Mouse (Mus musculus): ENCODE results near the gene Nr2c2ap. TPM values are rescaled to one million over a fixed set of nuclear protein-coding genes. Genes with fewer than 3 reads are reported as not detected.
A peak's percentile ranks its signal among the peaks of the same experiment; 100 is the strongest.

Gene Nr2c2ap
- polyA plus RNA-seq, 1 experiment from 2014 or later, result 19.5 TPM

GRCm38 (mm10) chr8:70112401-70113016 lies 18.6 kb upstream of the Nr2c2ap start:
- Histone ChIP-seq H3K4me1 (ENCODE audit: control insufficient read depth, insufficient read depth, low read length) (peaks cover 4% of the 10 kb centered on the region; the same call in 1 of the 2 replicates), H3K36me3 (replicated peaks; ENCODE audit: control insufficient read depth, insufficient read depth, low read depth, low read length) (no peaks in the 10 kb centered on the region), H3K27me3 (ENCODE audit: control insufficient read depth, insufficient read depth, low read length) (peaks cover 51% of the 10 kb centered on the region), H3K4me2 (ENCODE audit: low read depth, low read length) (no peak overlapping the region), H3K9me3 (replicated peaks; ENCODE audit: control insufficient read depth, low read length) (no peaks in the 10 kb centered on the region), H3K9ac (replicated peaks; ENCODE audit: low read length) (no peak overlapping the region), H3K4me3 (ENCODE audit: low read depth, low read length) (no peak overlapping the region), H3K27ac (replicated peaks; ENCODE audit: low read depth, low read length) (no peak overlapping the region)
- WGBS, result 6% methylated on average over 43 of the region's 43 CpGs
- no peak for DNase-seq (ENCODE audit: low spot score)
- ATAC-seq (replicated peaks; ENCODE audit: insufficient number of reproducible peaks, low FRiP score, low TSS enrichment, low read depth), result no peak

DNA sequence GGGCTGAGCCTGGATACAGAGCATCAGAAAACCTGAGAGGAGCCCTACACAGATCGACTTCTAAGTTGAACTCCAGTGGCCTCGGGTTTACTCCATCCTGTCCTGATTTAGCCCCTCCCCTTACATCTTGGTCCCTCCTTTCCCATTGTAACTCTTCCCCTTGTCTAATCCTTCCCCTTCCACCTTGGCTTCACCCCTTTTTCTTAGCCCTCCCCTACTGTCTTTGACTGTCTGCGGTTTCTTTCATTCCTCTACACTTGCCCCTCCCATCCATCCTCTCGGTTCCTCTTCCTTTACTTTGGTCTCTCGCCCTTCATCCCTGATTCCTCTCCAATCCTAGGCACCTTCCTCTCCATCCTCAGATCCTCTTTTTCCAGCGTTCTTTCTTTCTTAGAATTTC lies 16.6 kb upstream of the Nr2c2ap start:
- Histone ChIP-seq H3K4me1 (ENCODE audit: control insufficient read depth, insufficient read depth, low read length) (peaks cover 4% of the 10 kb centered on the region; the same call in 1 of the 2 replicates), H3K27ac (replicated peaks; ENCODE audit: low read depth, low read length) (no peak overlapping the region), H3K27me3 (ENCODE audit: control insufficient read depth, insufficient read depth, low read length) (peaks cover 57% of the 10 kb centered on the region), H3K4me3 (ENCODE audit: low read depth, low read length) (no peak overlapping the region), H3K36me3 (replicated peaks; ENCODE audit: control insufficient read depth, insufficient read depth, low read depth, low read length) (no peaks in the 10 kb centered on the region), H3K4me2 (ENCODE audit: low read depth, low read length) (no peak overlapping the region), H3K9ac (replicated peaks; ENCODE audit: low read length) (no peak overlapping the region), H3K9me3 (replicated peaks; ENCODE audit: control insufficient read depth, low read length) (no peaks in the 10 kb centered on the region)
- 16% methylated on average over 6 of the region's 6 CpGs for WGBS
- no peak for DNase-seq (ENCODE audit: low spot score)
- no peak for ATAC-seq (replicated peaks; ENCODE audit: insufficient number of reproducible peaks, low FRiP score, low TSS enrichment, low read depth)

- Histone ChIP-seq H3K36me3 (replicated peaks; ENCODE audit: control insufficient read depth, insufficient read depth, low read depth, low read length) (no peaks in the 10 kb centered on the region), H3K9ac (replicated peaks; ENCODE audit: low read length) (no peak overlapping the region), H3K9me3 (replicated peaks; ENCODE audit: control insufficient read depth, low read length) (no peaks in the 10 kb centered on the region), H3K27ac (replicated peaks; ENCODE audit: low read depth, low read length) (no peak overlapping the region), H3K4me3 (ENCODE audit: low read depth, low read length) (no peak overlapping the region), H3K27me3 (ENCODE audit: control insufficient read depth, insufficient read depth, low read length) (peaks cover 59% of the 10 kb centered on the region), H3K4me2 (ENCODE audit: low read depth, low read length) (no peak overlapping the region), H3K4me1 (ENCODE audit: control insufficient read depth, insufficient read depth, low read length) (peaks cover 4% of the 10 kb centered on the region; the same call in 1 of the 2 replicates)
- 68% methylated on average over 13 of the region's 13 CpGs for WGBS
- no peak for DNase-seq (ENCODE audit: low spot score)
- ATAC-seq (replicated peaks; ENCODE audit: insufficient number of reproducible peaks, low FRiP score, low TSS enrichment, low read depth), result no peak
Measured at GRCm38 (mm10) chr8:70114892-70115291, 16.2 kb upstream of the Nr2c2ap start.

DNA sequence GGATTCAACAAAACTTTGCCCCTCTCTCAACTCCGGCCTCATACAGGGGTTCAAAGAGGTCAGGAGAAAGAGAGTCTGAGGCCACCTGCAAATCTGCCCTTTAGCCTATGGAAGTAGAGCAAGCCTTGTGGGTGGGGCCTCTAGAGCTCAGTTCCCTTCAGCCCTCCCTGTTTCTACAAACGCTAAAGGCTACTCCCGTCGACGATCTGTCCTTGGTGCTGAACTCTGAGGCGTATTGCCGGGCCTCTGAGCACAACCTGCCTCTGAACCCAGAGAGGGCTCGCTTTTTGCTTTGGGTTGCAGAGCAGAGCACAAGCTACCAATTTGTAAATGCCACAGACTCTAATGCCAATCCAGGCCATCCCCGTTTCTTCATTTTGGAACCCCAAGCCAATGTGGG lies 13.5 kb upstream of the Nr2c2ap start:
- Histone ChIP-seq H3K36me3 (replicated peaks; ENCODE audit: control insufficient read depth, insufficient read depth, low read depth, low read length) (no peaks in the 10 kb centered on the region), H3K27me3 (ENCODE audit: control insufficient read depth, insufficient read depth, low read length) (peaks cover 40% of the 10 kb centered on the region), H3K4me3 (ENCODE audit: low read depth, low read length) (no peak overlapping the region), H3K4me2 (ENCODE audit: low read depth, low read length) (no peak overlapping the region), H3K27ac (replicated peaks; ENCODE audit: low read depth, low read length) (no peak overlapping the region), H3K4me1 (ENCODE audit: control insufficient read depth, insufficient read depth, low read length) (peaks cover under 1% of the 10 kb centered on the region; the same call in 1 of the 2 replicates), H3K9ac (replicated peaks; ENCODE audit: low read length) (no peak overlapping the region), H3K9me3 (replicated peaks; ENCODE audit: control insufficient read depth, low read length) (no peaks in the 10 kb centered on the region)
- ATAC-seq (replicated peaks; ENCODE audit: insufficient number of reproducible peaks, low FRiP score, low TSS enrichment, low read depth) (no peak), DNase-seq (ENCODE audit: low spot score) (peak; percentile 86)
- 5% methylated on average over 9 of the region's 9 CpGs for WGBS

GRCm38 (mm10) chr8:70118726-70119700 lies 12.1 kb upstream of the Nr2c2ap start:
- Histone ChIP-seq H3K27ac (replicated peaks; ENCODE audit: low read depth, low read length) (no peak overlapping the region; the same call in 1 of the 2 replicates), H3K4me2 (ENCODE audit: low read depth, low read length) (peak overlapping the region; percentile 19; the same call in 1 of the 2 replicates), H3K36me3 (replicated peaks; ENCODE audit: control insufficient read depth, insufficient read depth, low read depth, low read length) (no peaks in the 10 kb centered on the region), H3K27me3 (ENCODE audit: control insufficient read depth, insufficient read depth, low read length) (peaks cover 27% of the 10 kb centered on the region), H3K4me3 (ENCODE audit: low read depth, low read length) (peak overlapping the region; percentile 14; the same call in 1 of the 2 replicates), H3K4me1 (ENCODE audit: control insufficient read depth, insufficient read depth, low read length) (no peaks in the 10 kb centered on the region), H3K9me3 (replicated peaks; ENCODE audit: control insufficient read depth, low read length) (no peaks in the 10 kb centered on the region), H3K9ac (replicated peaks; ENCODE audit: low read length) (0 out of 2 replicates have a peak overlapping the region, but pooled peaks have one; percentile 10)
- DNase-seq (ENCODE audit: low spot score) (no peak), ATAC-seq (replicated peaks; ENCODE audit: insufficient number of reproducible peaks, low FRiP score, low TSS enrichment, low read depth) (peak; percentile 66)
- WGBS, result 8% methylated on average over 17 of the region's 17 CpGs

DNA sequence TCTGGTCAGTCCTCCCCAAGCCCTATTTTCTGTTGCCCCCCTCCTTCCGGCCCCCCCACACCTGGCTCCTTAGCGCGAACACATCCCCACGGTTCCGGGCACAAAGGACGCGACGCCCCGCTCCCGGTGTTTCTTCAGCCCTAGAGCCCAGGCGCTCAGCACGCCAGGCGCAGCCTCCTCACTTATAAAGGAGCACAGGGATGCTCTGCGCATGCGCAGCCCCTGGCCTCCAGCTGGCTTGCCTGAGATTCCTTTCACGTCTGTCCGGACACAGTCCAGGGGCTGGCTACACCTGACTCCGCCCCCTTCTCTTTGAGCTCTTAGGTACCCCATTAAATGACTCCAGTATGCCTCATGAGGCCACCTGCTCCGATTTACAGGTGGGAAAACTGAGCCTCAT lies 10.5 kb upstream of the Nr2c2ap start, which contains the start of gene Ncan:
Gene Ncan, minus strand, starts transcription at position 207 of the 400 bp plus-strand sequence.
- peak within 1 kb of the TSS; percentile 27 for H3K4me2 ChIP-seq (ENCODE audit: low read depth, low read length)
- 4% methylated on average over 19 of the region's 19 CpGs for WGBS
- peak; percentile 88 for DNase-seq (ENCODE audit: low spot score)
- no peaks in the 10 kb centered on the region for H3K9me3 ChIP-seq (replicated peaks; ENCODE audit: control insufficient read depth, low read length)
- H3K4me3 ChIP-seq (ENCODE audit: low read depth, low read length), result peak within 1 kb of the TSS; percentile 21
- H3K36me3 ChIP-seq (replicated peaks; ENCODE audit: control insufficient read depth, insufficient read depth, low read depth, low read length), result no peaks in the 10 kb centered on the region
- H3K27ac ChIP-seq (replicated peaks; ENCODE audit: low read depth, low read length), result no peak within 1 kb of the TSS
- no peaks in the 10 kb centered on the region for H3K4me1 ChIP-seq (ENCODE audit: control insufficient read depth, insufficient read depth, low read length)
- peak; percentile 57 for ATAC-seq (replicated peaks; ENCODE audit: insufficient number of reproducible peaks, low FRiP score, low TSS enrichment, low read depth)
- H3K9ac ChIP-seq (replicated peaks; ENCODE audit: low read length), result peak within 1 kb of the TSS; percentile 18; the same call in 1 of the 2 replicates
- H3K27me3 ChIP-seq (ENCODE audit: control insufficient read depth, insufficient read depth, low read length), result peaks cover 18% of the 10 kb centered on the region

DNA sequence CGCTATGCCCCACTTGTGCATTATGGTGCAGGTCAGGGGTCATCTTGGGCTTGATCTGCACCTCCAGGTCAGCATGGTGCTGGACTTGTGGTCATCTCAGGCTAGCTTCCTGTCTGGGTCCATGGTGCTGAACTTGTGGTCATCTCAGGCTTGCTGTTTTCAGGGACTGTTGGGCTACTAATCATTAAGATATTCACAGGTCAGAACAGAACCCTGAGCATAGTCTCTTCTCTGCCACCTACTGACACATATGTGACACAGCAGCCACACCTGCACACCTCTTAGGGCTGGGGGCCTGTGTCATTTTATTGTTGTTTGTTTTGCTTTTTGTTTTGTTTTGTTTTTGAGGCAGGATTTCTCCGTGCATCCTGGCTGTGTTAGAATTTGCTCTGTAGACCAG lies 8.3 kb upstream of the Nr2c2ap start:
- no peaks in the 10 kb centered on the region for H3K4me1 ChIP-seq (ENCODE audit: control insufficient read depth, insufficient read depth, low read length)
- ATAC-seq (replicated peaks; ENCODE audit: insufficient number of reproducible peaks, low FRiP score, low TSS enrichment, low read depth) (no peak), DNase-seq (ENCODE audit: low spot score) (no peak)
- H3K27ac ChIP-seq (replicated peaks; ENCODE audit: low read depth, low read length), result no peak overlapping the region
- WGBS, result 50% methylated on average over 2 of the region's 2 CpGs
- H3K27me3 ChIP-seq (ENCODE audit: control insufficient read depth, insufficient read depth, low read length), result peaks cover 18% of the 10 kb centered on the region
- H3K36me3 ChIP-seq (replicated peaks; ENCODE audit: control insufficient read depth, insufficient read depth, low read depth, low read length), result no peaks in the 10 kb centered on the region
- H3K4me2 ChIP-seq (ENCODE audit: low read depth, low read length), result no peak overlapping the region
- no peak overlapping the region for H3K9ac ChIP-seq (replicated peaks; ENCODE audit: low read length)
- H3K4me3 ChIP-seq (ENCODE audit: low read depth, low read length), result no peak overlapping the region
- no peaks in the 10 kb centered on the region for H3K9me3 ChIP-seq (replicated peaks; ENCODE audit: control insufficient read depth, low read length)
